Mouse (Mus musculus) CH12.LX (cell line): ENCODE data around the gene Gm44511. TPM values are rescaled to one million over a fixed set of nuclear protein-coding genes. Genes with fewer than 3 reads are reported as not detected.

ENCODE experiments used
- DNase-seq: peaks from one replicate; pipeline ENCODE4 v3.0.0-alpha.2; 2013; ENCODE audit errors: extremely low read depth
- H3K27ac ChIP-seq: 2 replicates; pipeline ENCODE4 v1.5.1; 2012; ENCODE audit warnings: low read depth, mild to moderate bottlenecking, control low read depth, moderate library complexity; ENCODE audit not compliant: insufficient read depth
- H3K27me3 ChIP-seq: replicated peaks from 2 replicates; pipeline ENCODE3; 2012; ENCODE audit warnings: inconsistent platforms
- H3K36me3 ChIP-seq, 2 experiments: replicated peaks in 1 of 2; 2 replicates each; pipeline versions ENCODE3 to v1.6.1; 2012; ENCODE audit warnings: inconsistent platforms in 1 of 2, low read length in 1 of 2, mild to moderate bottlenecking in 1 of 2, mixed read lengths in 1 of 2, moderate library complexity in 1 of 2; ENCODE audit not compliant: control insufficient read depth in 1 of 2, insufficient read depth in 1 of 2
- H3K4me1 ChIP-seq, 2 experiments: 2 replicates each; pipeline ENCODE4 v1.6.1; 2012; ENCODE audit warnings: inconsistent platforms in 1 of 2, moderate library complexity in 1 of 2; ENCODE audit not compliant: insufficient read depth in 2 of 2, control insufficient read depth in 1 of 2
- H3K4me2 ChIP-seq: 2 replicates; pipeline ENCODE4 v1.6.1; 2012; ENCODE audit warnings: low read depth, mild to moderate bottlenecking, control low read depth; ENCODE audit not compliant: poor library complexity, insufficient read depth, severe bottlenecking
- H3K4me3 ChIP-seq, 3 experiments: fragments of 150-350 bp in 1 of 3; sonication (generic) in 1 of 3; replicated peaks in 1 of 3; 2 replicates each; pipeline versions ENCODE3 to v1.5.1; 2011 to 2012; ENCODE audit warnings: low read depth in 2 of 3, low read length in 2 of 3, mild to moderate bottlenecking in 2 of 3, moderate library complexity in 2 of 3, control low read depth in 1 of 3, improper control_type of control experiment in 1 of 3, inconsistent platforms in 1 of 3, mixed read lengths in 1 of 3; ENCODE audit not compliant: poor library complexity in 1 of 3
- H3K79me2 ChIP-seq: replicated peaks from 2 replicates; pipeline ENCODE4 v1.6.1; 2012; ENCODE audit warnings: mild to moderate bottlenecking, moderate library complexity; ENCODE audit not compliant: control insufficient read depth, poor library complexity, insufficient read depth, severe bottlenecking; ENCODE audit errors: extremely low read depth
- H3K9ac ChIP-seq: 2 replicates; pipeline ENCODE4 v1.6.1; 2012; ENCODE audit warnings: low read depth, mild to moderate bottlenecking, control low read depth, moderate library complexity; ENCODE audit not compliant: insufficient read depth
- H3K9me3 ChIP-seq: replicated peaks from 2 replicates; pipeline ENCODE3; 2012; ENCODE audit warnings: low read length, inconsistent platforms, mixed read lengths
- BHLHE40 ChIP-seq: IDR thresholded peaks from 2 replicates; pipeline ENCODE4 v1.6.1; 2011; ENCODE audit warnings: mild to moderate bottlenecking, low read depth, low read length, improper control_type of control experiment
- CHD1 ChIP-seq: IDR thresholded peaks from 2 replicates; pipeline ENCODE4 v1.6.1; 2012; ENCODE audit warnings: low read depth, low read length, improper control_type of control experiment, inconsistent platforms
- CHD2 ChIP-seq: IDR thresholded peaks from 2 replicates; pipeline ENCODE4 v1.6.1; 2011; ENCODE audit warnings: low read length, improper control_type of control experiment
- E2F4 ChIP-seq: IDR thresholded peaks from 2 replicates; pipeline ENCODE4 v1.6.1; 2011; ENCODE audit warnings: low read depth, low read length, improper control_type of control experiment; ENCODE audit not compliant: insufficient replicate concordance
- EP300 ChIP-seq: IDR thresholded peaks from 2 replicates; pipeline ENCODE4 v1.6.1; 2011; ENCODE audit warnings: low read length, improper control_type of control experiment
- GABPA ChIP-seq: IDR thresholded peaks from 2 replicates; pipeline ENCODE4 v1.6.1; 2012; ENCODE audit warnings: low read depth, low read length, improper control_type of control experiment, inconsistent platforms; ENCODE audit not compliant: insufficient replicate concordance
- HCFC1 ChIP-seq: IDR thresholded peaks from 2 replicates; pipeline ENCODE4 v1.6.1; 2012; ENCODE audit warnings: low read depth, mild to moderate bottlenecking, inconsistent platforms, low read length, improper control_type of control experiment
- JUND ChIP-seq: conservative IDR thresholded peaks from 2 replicates; pipeline ENCODE4 v1.6.1; 2011; ENCODE audit warnings: low read depth, low read length, improper control_type of control experiment
- KAT2A ChIP-seq: IDR thresholded peaks from 2 replicates; pipeline ENCODE4 v1.6.1; 2012; ENCODE audit warnings: low read length, improper control_type of control experiment, inconsistent platforms; ENCODE audit not compliant: insufficient replicate concordance
- MAFK ChIP-seq: IDR thresholded peaks from 2 replicates; pipeline ENCODE4 v1.6.1; 2011; ENCODE audit warnings: low read length, improper control_type of control experiment; ENCODE audit not compliant: insufficient replicate concordance
- MAZ ChIP-seq: IDR thresholded peaks from 2 replicates; pipeline ENCODE4 v1.6.1; 2012; ENCODE audit warnings: low read depth, mild to moderate bottlenecking, inconsistent platforms, low read length, improper control_type of control experiment, moderate library complexity
- MYC ChIP-seq: IDR thresholded peaks from 2 replicates; pipeline ENCODE4 v1.6.1; 2011; ENCODE audit warnings: low read depth, mild to moderate bottlenecking, improper control_type of control experiment, low read length
- NELFE ChIP-seq: IDR thresholded peaks from 2 replicates; pipeline ENCODE4 v1.6.1; 2011; ENCODE audit warnings: low read depth, low read length, improper control_type of control experiment
- NRF1 ChIP-seq: IDR thresholded peaks from 2 replicates; pipeline ENCODE4 v1.6.1; 2014; ENCODE audit warnings: low read depth, mild to moderate bottlenecking, inconsistent platforms, low read length, improper control_type of control experiment, moderate library complexity
- RAD21 ChIP-seq: IDR thresholded peaks from 2 replicates; pipeline ENCODE4 v1.6.1; 2011; ENCODE audit warnings: low read depth, mild to moderate bottlenecking, low read length, improper control_type of control experiment, moderate library complexity
- RCOR1 ChIP-seq: conservative IDR thresholded peaks from 2 replicates; pipeline ENCODE4 v1.6.1; 2012; ENCODE audit warnings: low read depth, mild to moderate bottlenecking, inconsistent platforms, low read length, improper control_type of control experiment
- SIN3A ChIP-seq: IDR thresholded peaks from 2 replicates; pipeline ENCODE4 v1.6.1; 2012; ENCODE audit warnings: low read length, improper control_type of control experiment, inconsistent platforms
- SMC3 ChIP-seq: IDR thresholded peaks from 2 replicates; pipeline ENCODE4 v1.6.1; 2011; ENCODE audit warnings: low read depth, low read length, improper control_type of control experiment
- TBP ChIP-seq: conservative IDR thresholded peaks from 2 replicates; pipeline ENCODE4 v1.6.1; 2011; ENCODE audit warnings: low read depth, low read length, improper control_type of control experiment
- UBTF ChIP-seq: IDR thresholded peaks from 2 replicates; pipeline ENCODE4 v1.6.1; 2012; ENCODE audit warnings: low read depth, mild to moderate bottlenecking, inconsistent platforms, low read length, improper control_type of control experiment, moderate library complexity
- USF1 ChIP-seq: IDR thresholded peaks from 2 replicates; pipeline ENCODE4 v1.6.1; 2014; ENCODE audit warnings: low read depth, mild to moderate bottlenecking, inconsistent platforms, low read length, improper control_type of control experiment
- USF2 ChIP-seq: conservative IDR thresholded peaks from 2 replicates; pipeline ENCODE4 v1.6.1; 2011; ENCODE audit warnings: low read depth, low read length, improper control_type of control experiment
- ZC3H11A ChIP-seq: IDR thresholded peaks from 2 replicates; pipeline ENCODE4 v1.6.1; 2012; ENCODE audit warnings: low read depth, mild to moderate bottlenecking, inconsistent platforms, low read length, improper control_type of control experiment
- ZKSCAN1 ChIP-seq: IDR thresholded peaks from 2 replicates; pipeline ENCODE4 v1.6.1; 2012; ENCODE audit warnings: low read depth, inconsistent platforms, low read length, improper control_type of control experiment, borderline replicate concordance
- ZMIZ1 ChIP-seq: IDR thresholded peaks from 2 replicates; pipeline ENCODE4 v1.6.1; 2012; ENCODE audit warnings: low read depth, mild to moderate bottlenecking, inconsistent platforms, low read length, improper control_type of control experiment
- ZNF384 ChIP-seq: IDR thresholded peaks from 2 replicates; pipeline ENCODE4 v1.6.1; 2012; ENCODE audit warnings: low read depth, low read length, improper control_type of control experiment, inconsistent platforms
- dilution Hi-C: fragments of 300-500 bp; cut with MboI; formaldehyde crosslinking; loops from 2 replicates; pipeline ENCODE4 v1.14.3; 2020; ENCODE audit warnings: low sequenced_read_pairs; ENCODE audit not compliant: extremely low pct_unique_long_range_greater_than_20kb, extremely low pct_ligation_motif_present
- in situ Hi-C: fragments of 300-500 bp; cut with MboI; formaldehyde crosslinking; loops from 3 replicates; pipeline ENCODE4 v1.14.3; 2019; ENCODE audit warnings: low sequenced_read_pairs, low pct_ligation_motif_present, low pct_unique_long_range_greater_than_20kb, mixed read lengths
- polyA plus RNA-seq: library from polyadenylated mRNA; unstranded; fragments of >175 nt; gene quantifications from 2 replicates; pipeline ENCODE4 v1.2.1, GENCODE M21; 2012; ENCODE audit warnings: low read depth; ENCODE audit not compliant: insufficient read length
- total RNA-seq, 2 experiments: library from RNA; depleted of rRNA; stranded (reverse); fragments of 300-350 nt in 1 of 2; fragments of >200 nt in 1 of 2; gene quantifications; 2 replicates each; pipeline ENCODE4 v1.2.3; 2012 to 2014

The Gm44511 gene
- total and polyA plus RNA-seq, 3 experiments: not detected

DNA sequence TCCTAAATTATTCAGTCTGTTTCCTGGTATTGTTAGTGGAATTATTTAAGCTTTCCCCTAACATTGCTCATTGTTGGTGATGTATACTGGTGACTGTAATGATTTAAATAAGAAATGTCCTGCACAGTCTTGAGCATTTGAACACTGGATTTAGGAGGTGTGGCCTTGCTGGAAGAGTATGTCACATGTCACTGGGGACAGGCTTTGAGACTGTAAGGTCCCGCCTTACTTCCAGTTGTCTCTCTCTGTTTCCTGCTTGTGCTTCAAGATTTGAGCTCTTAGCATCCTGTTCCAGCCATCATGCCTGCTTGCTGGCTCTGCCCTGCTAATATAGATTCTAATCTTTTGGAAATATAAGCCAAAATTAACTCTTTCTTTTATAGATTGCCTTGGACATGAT lies 60.9 kb downstream of the Gm44511 start:
- Histone ChIP-seq H3K4me3 (no peak overlapping the region), H3K27ac (no peak overlapping the region), H3K9me3 (no peaks in the 10 kb centered on the region), H3K4me2 (no peak overlapping the region), H3K4me1 (peaks cover 8 to 47% of the 10 kb centered on the region in 2 experiments; a peak in 3 of 4 replicates), H3K27me3 (no peaks in the 10 kb centered on the region), H3K79me2 (no peaks in the 10 kb centered on the region), H3K9ac (no peak overlapping the region)
- dilution Hi-C loops: no loop called here
- peak; percentile 63 for DNase-seq
- no peak for TF ChIP-seq ZNF384
- no peak for TF ChIP-seq ZC3H11A
- no peak for TF ChIP-seq SIN3A
- no peak for TF ChIP-seq NELFE
- no peak for TF ChIP-seq HCFC1
- TF ChIP-seq MAFK: no peak
- no peak for TF ChIP-seq JUND
- TF ChIP-seq SMC3: no peak
- TF ChIP-seq CHD2: no peak
- TF ChIP-seq GABPA: no peak
- no peak for TF ChIP-seq BHLHE40
- no peak for TF ChIP-seq E2F4
- no peak for TF ChIP-seq ZMIZ1
- no peak for TF ChIP-seq KAT2A
- no peak for TF ChIP-seq UBTF
- TF ChIP-seq MAZ: no peak
- peak; percentile 43 for TF ChIP-seq USF1
- 0 out of 2 replicates have a peak, but pooled peaks have one; percentile 25 for TF ChIP-seq TBP
- TF ChIP-seq USF2: peak; percentile 13; the same call in 1 of the 2 replicates
- no peak for TF ChIP-seq EP300
- TF ChIP-seq RCOR1: no peak
- no peak for TF ChIP-seq MYC
- no peak for TF ChIP-seq ZKSCAN1
- no peak for TF ChIP-seq NRF1
- TF ChIP-seq CHD1: no peak
- TF ChIP-seq RAD21: no peak
- TF ChIP-seq, all 38 proteins: peak for 3
- in situ Hi-C loops: no loop called here
- H3K36me3 ChIP-seq: no peaks in the 10 kb centered on the region
